Mouse (Mus musculus) liver, embryonic 15.5 days (tissue): ENCODE results near the gene Fam187a. TPM values are rescaled to one million over a fixed set of nuclear protein-coding genes. Genes with fewer than 3 reads are reported as not detected.

Source experiments
- ATAC-seq: fragments of 200-750 bp; cut with Nextera tagmentation; 2 replicates; pipeline ENCODE4 v1.8.0; 2017; ENCODE audit warnings: moderate number of reproducible peaks, mild to moderate bottlenecking, moderate library complexity; ENCODE audit not compliant: insufficient read depth
- H3K27ac ChIP-seq: fragments of 300-500 bp; sonication (generic); replicated peaks from 2 replicates; pipeline ENCODE4 v1.5.1; 2015; ENCODE audit warnings: mild to moderate bottlenecking, inconsistent platforms
- H3K27me3 ChIP-seq: fragments of 300-500 bp; sonication (generic); 2 replicates; pipeline ENCODE4 v1.6.1; 2015; ENCODE audit warnings: mild to moderate bottlenecking, inconsistent platforms
- H3K36me3 ChIP-seq: fragments of 300-500 bp; sonication (generic); replicated peaks from 2 replicates; pipeline ENCODE4 v1.6.1; 2015; ENCODE audit warnings: moderate library complexity, mild to moderate bottlenecking, inconsistent platforms
- H3K4me1 ChIP-seq: fragments of 300-500 bp; sonication (generic); replicated peaks from 2 replicates; pipeline ENCODE4 v1.6.1; 2015; ENCODE audit warnings: inconsistent platforms
- H3K4me2 ChIP-seq: fragments of 300-500 bp; sonication (generic); 2 replicates; pipeline ENCODE4 v1.6.1; 2015; ENCODE audit warnings: moderate library complexity, mild to moderate bottlenecking, inconsistent platforms
- H3K4me3 ChIP-seq: fragments of 300-500 bp; sonication (generic); replicated peaks from 2 replicates; pipeline ENCODE4 v1.5.1; 2015; ENCODE audit warnings: mild to moderate bottlenecking, inconsistent platforms
- H3K9ac ChIP-seq: fragments of 300-500 bp; sonication (generic); 2 replicates; pipeline ENCODE4 v1.6.1; 2015; ENCODE audit warnings: moderate library complexity, mild to moderate bottlenecking, inconsistent platforms
- H3K9me3 ChIP-seq: fragments of 300-500 bp; sonication (generic); replicated peaks from 2 replicates; pipeline ENCODE4 v1.6.1; 2016; ENCODE audit warnings: inconsistent platforms
- WGBS: fragments of 180-500 bp; shearing (Covaris S2); methylation state at CpG from one replicate; pipeline ENCODE4 v1.1.7; 2015; ENCODE audit warnings: mixed read lengths; ENCODE audit not compliant: insufficient replicate concordance; 5-methylcytosine and 5-hydroxymethylcytosine counted together
- polyA plus RNA-seq: library from polyadenylated mRNA; unstranded; fragments of >200 nt; fragmentation: Nextera tagmentation; extraction: Ambion mirVana; gene quantifications from 2 replicates; pipeline ENCODE4 v1.2.1, GENCODE M21; 2015

Gene Fam187a
- polyA plus RNA-seq = 0.07 TPM in 1 of 2 replicates, not detected in the other

DNA sequence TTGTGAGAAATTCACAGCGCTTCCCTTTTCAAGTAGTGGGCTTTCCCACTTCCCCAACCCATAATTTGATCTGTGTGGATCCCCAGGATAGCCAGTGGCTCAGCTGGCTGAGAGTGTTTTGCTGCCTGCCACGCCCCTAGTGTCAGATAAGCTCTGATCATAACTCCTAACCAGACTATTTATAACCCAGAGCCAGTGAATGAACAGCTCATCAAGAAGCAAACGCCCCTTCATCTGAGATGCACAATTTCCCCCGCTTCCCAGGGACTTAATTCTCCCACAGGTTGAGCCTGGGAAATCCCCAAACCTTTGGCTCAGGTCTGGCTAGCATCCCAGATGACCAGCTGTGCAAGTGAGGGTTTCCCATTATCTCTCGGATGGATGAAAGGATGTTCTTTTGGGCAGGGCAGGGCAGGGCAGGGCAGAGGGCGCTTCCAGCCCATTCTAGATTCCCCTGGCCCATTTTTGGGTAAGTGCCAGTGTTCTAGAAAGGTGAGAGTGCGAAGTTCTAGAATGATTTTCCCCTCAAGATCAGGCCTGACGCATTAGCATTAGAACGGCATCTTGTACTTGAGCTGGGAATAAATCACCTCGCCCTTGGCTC is at the start of gene Fam187a:
TSS of gene Fam187a (plus strand) at position 554 of the 604 bp plus-strand sequence.
- Histone ChIP-seq H3K4me2 (no peak within 1 kb of the TSS), H3K9ac (no peak within 1 kb of the TSS), H3K9me3 (no peaks in the 10 kb centered on the region), H3K4me3 (no peak within 1 kb of the TSS), H3K27ac (no peak within 1 kb of the TSS; the same call in 1 of the 2 replicates), H3K4me1 (peaks cover 45% of the 10 kb centered on the region), H3K27me3 (peaks cover 67% of the 10 kb centered on the region), H3K36me3 (no peaks in the 10 kb centered on the region)
- WGBS = 48% methylated on average over 10 of the region's 10 CpGs
- ATAC-seq = no peak

GRCm38 (mm10) chr11:102835549-102835948 is 49.4 kb upstream of the Fam187a start, which contains the start of gene Higd1b:
Gene Higd1b, plus strand, starts transcription at chr11:102835849.
- peaks cover 42% of the 10 kb centered on the region for H3K36me3 ChIP-seq

DNA sequence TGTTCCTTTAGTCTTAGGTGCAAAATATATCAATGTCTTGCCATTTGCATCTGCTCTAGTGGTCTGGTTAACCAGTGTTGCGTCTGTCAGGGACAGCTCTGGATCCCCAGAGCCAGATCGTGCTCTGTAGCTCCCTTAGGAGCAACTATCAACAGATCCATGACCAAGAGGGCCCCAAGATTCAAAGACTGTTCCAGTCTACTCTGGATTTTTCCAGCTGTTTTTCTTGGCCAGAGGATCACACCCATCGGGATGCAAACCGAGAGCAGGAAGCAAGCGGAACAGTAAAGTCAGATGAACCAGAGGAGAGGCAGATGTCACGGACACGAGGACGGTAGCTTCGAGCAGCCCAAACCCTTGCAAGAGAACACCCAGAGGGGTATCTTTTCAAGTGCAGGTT is 48.8 kb upstream of the Fam187a start:
- peaks cover 47% of the 10 kb centered on the region for H3K36me3 ChIP-seq
- 86% methylated on average over 9 of the region's 9 CpGs for WGBS
- no peak overlapping the region for H3K4me2 ChIP-seq
- H3K9me3 ChIP-seq = no peaks in the 10 kb centered on the region
- no peak overlapping the region for H3K27ac ChIP-seq
- H3K9ac ChIP-seq = no peak overlapping the region
- H3K4me3 ChIP-seq = no peak overlapping the region
- no peaks in the 10 kb centered on the region for H3K4me1 ChIP-seq
- H3K27me3 ChIP-seq = no peaks in the 10 kb centered on the region; the same call in 1 of the 2 replicates
- no peak for ATAC-seq

More at GRCm38 (mm10) chr11:102835549-102835948, 49.4 kb upstream of the Fam187a start, which contains the start of gene Higd1b:
- H3K27me3 ChIP-seq = peaks cover 4% of the 10 kb centered on the region; the same call in 1 of the 2 replicates
- H3K4me2 ChIP-seq = no peak within 1 kb of the TSS
- no peak for ATAC-seq
- H3K4me1 ChIP-seq = no peaks in the 10 kb centered on the region
- no peaks in the 10 kb centered on the region for H3K9me3 ChIP-seq
- 60% methylated on average over 4 of the region's 4 CpGs for WGBS
- no peak within 1 kb of the TSS for H3K9ac ChIP-seq
- no peak within 1 kb of the TSS for H3K4me3 ChIP-seq
- H3K27ac ChIP-seq = no peak within 1 kb of the TSS

DNA sequence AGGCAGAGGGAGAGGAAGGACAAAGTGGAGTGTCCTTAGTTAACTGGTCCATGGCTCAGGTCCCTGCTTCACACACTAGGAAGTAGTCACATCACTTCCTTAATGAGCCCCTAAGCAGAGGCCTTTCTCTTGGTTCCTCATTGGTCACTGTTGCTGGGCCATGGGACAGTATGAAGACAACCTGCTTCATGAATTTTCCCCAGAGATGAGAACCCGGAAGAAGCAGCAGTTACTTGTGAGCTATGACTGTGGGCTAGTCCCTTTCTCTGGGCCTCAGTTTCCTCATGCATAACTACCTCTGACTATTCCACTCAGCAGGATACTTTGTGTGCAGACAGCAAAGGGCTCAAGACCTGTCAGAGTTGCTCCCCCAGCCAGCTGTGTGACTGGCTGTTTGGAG is 47.6 kb upstream of the Fam187a start:
- H3K4me1 ChIP-seq = no peaks in the 10 kb centered on the region
- H3K27me3 ChIP-seq = no peaks in the 10 kb centered on the region; the same call in 1 of the 2 replicates
- no peak overlapping the region for H3K9ac ChIP-seq
- no peak overlapping the region for H3K4me2 ChIP-seq
- WGBS = 68% methylated on average over 1 of the region's 1 CpGs
- H3K27ac ChIP-seq = no peak overlapping the region
- peaks cover 59% of the 10 kb centered on the region for H3K36me3 ChIP-seq
- ATAC-seq = no peak
- no peak overlapping the region for H3K4me3 ChIP-seq
- no peaks in the 10 kb centered on the region for H3K9me3 ChIP-seq

DNA sequence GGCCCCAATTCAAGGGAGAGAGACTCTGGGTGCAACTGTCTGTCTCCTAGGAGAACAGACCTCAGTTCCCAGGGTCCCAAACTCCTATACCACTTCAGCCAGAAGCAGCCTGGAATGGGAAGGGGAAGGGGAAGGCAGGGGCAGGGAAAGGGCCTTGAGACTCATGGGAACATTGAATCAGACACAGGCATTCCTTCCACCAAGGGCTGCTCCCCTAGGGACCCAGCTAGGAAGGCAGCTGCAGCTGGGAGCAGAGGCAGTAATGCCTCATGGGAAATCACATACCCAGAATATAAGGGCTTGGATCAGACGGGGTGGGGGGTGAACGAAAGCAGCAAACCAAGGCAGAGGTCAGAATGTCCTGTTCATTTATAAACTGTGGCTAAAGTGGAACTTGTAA is 46.8 kb upstream of the Fam187a start:
- Histone ChIP-seq H3K36me3 (peaks cover 67% of the 10 kb centered on the region), H3K9ac (no peak overlapping the region), H3K4me2 (no peak overlapping the region), H3K9me3 (no peaks in the 10 kb centered on the region), H3K4me3 (no peak overlapping the region), H3K27me3 (no peaks in the 10 kb centered on the region; the same call in 1 of the 2 replicates), H3K4me1 (no peaks in the 10 kb centered on the region), H3K27ac (no peak overlapping the region)
- WGBS = 81% methylated on average over 2 of the region's 2 CpGs
- ATAC-seq = no peak

- peaks cover 72% of the 10 kb centered on the region for H3K36me3 ChIP-seq
- H3K27ac ChIP-seq = no peak overlapping the region
- ATAC-seq = no peak
- no peak overlapping the region for H3K4me2 ChIP-seq
- H3K9me3 ChIP-seq = no peaks in the 10 kb centered on the region
- 82% methylated on average over 9 of the region's 9 CpGs for WGBS
- no peak overlapping the region for H3K9ac ChIP-seq
- no peaks in the 10 kb centered on the region; the same call in 1 of the 2 replicates for H3K27me3 ChIP-seq
- H3K4me1 ChIP-seq = no peaks in the 10 kb centered on the region
- H3K4me3 ChIP-seq = no peak overlapping the region
These were observed 46.3 kb upstream of the Fam187a start for GRCm38 (mm10) chr11:102838616-102839150.

GRCm38 (mm10) chr11:102845926-102846325 is 39.0 kb upstream of the Fam187a start:
- no peak overlapping the region for H3K27ac ChIP-seq
- H3K9ac ChIP-seq = no peak overlapping the region
- ATAC-seq = no peak
- WGBS = 83% methylated on average over 10 of the region's 10 CpGs
- no peaks in the 10 kb centered on the region for H3K9me3 ChIP-seq
- H3K4me2 ChIP-seq = no peak overlapping the region
- no peak overlapping the region for H3K4me3 ChIP-seq
- peaks cover 100% of the 10 kb centered on the region for H3K36me3 ChIP-seq
- H3K27me3 ChIP-seq = no peaks in the 10 kb centered on the region
- no peaks in the 10 kb centered on the region for H3K4me1 ChIP-seq

DNA sequence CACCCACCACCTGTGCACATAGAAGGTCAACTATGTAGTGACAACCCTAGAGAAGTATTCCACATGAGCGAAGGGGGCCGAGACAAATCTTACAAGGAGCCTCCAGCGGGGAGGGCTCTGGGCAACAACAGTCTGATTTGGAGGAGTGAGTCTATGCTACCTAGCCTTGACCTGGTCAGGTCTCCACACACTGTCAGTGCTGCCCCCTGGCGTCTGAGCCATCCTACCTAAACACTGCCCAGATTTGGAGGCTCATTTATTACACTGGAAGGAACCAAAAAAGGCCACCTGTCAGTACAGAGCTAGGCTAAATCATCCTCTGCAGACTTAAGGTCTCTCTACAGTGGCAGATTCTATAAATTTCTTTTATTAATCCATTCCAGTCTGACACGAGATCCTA is 33.1 kb upstream of the Fam187a start:
- ATAC-seq = no peak
- Histone ChIP-seq H3K27ac (no peak overlapping the region), H3K9me3 (no peaks in the 10 kb centered on the region), H3K36me3 (peaks cover 98% of the 10 kb centered on the region), H3K4me2 (no peak overlapping the region), H3K4me3 (no peak overlapping the region), H3K27me3 (no peaks in the 10 kb centered on the region), H3K9ac (no peak overlapping the region), H3K4me1 (no peaks in the 10 kb centered on the region)
- WGBS = 59% methylated on average over 5 of the region's 5 CpGs

DNA sequence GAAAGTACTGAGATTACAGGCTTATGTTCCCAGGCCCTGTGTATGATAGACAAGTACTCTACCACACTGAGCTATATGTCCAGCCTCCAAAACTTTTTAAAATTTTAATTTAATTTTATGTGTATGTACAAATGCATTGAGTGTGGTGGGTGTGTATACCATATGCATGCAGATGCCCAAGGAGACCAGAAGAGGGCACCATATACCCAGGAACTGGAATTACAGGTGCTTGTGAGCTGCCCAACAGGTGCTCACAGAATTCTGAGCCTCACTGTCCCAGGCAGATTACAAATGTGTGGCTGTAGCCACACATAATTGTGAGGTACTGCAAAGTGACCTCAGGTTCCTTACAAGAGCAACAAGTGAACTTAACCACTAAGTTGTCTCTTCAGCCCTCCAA is 31.2 kb upstream of the Fam187a start:
- Histone ChIP-seq H3K27ac (no peak overlapping the region), H3K36me3 (peaks cover 98% of the 10 kb centered on the region), H3K4me3 (no peak overlapping the region), H3K4me2 (no peak overlapping the region), H3K27me3 (no peaks in the 10 kb centered on the region), H3K9ac (no peak overlapping the region), H3K4me1 (no peaks in the 10 kb centered on the region), H3K9me3 (no peaks in the 10 kb centered on the region)
- ATAC-seq = no peak

- H3K4me2 ChIP-seq = no peak overlapping the region
- peaks cover 98% of the 10 kb centered on the region for H3K36me3 ChIP-seq
- no peak for ATAC-seq
These were observed 29.0 kb upstream of the Fam187a start for GRCm38 (mm10) chr11:102855941-102856340.

GRCm38 (mm10) chr11:102858951-102859350 is 26.0 kb upstream of the Fam187a start:
- peaks cover 99% of the 10 kb centered on the region for H3K36me3 ChIP-seq
- WGBS = 89% methylated on average over 11 of the region's 11 CpGs
- no peaks in the 10 kb centered on the region for H3K27me3 ChIP-seq
- H3K9me3 ChIP-seq = no peaks in the 10 kb centered on the region
- H3K4me2 ChIP-seq = no peak overlapping the region
- H3K4me1 ChIP-seq = no peaks in the 10 kb centered on the region
- no peak for ATAC-seq
- no peak overlapping the region for H3K9ac ChIP-seq
- no peak overlapping the region for H3K4me3 ChIP-seq
- no peak overlapping the region for H3K27ac ChIP-seq

More at GRCm38 (mm10) chr11:102855941-102856340, 29.0 kb upstream of the Fam187a start:
- no peak overlapping the region for H3K27ac ChIP-seq
- WGBS = 71% methylated on average over 6 of the region's 6 CpGs
- no peak overlapping the region for H3K9ac ChIP-seq
- H3K27me3 ChIP-seq = no peaks in the 10 kb centered on the region
- H3K4me1 ChIP-seq = no peaks in the 10 kb centered on the region
- no peak overlapping the region for H3K4me3 ChIP-seq
- H3K9me3 ChIP-seq = no peaks in the 10 kb centered on the region
